Mouse (Mus musculus) spleen, postnatal 36 days (tissue): ENCODE measurements around the gene Mlip.

ENCODE experiments used
- DNase-seq, 2 experiments: peaks; one replicate each; pipeline ENCODE4 v3.0.0; 2022; ENCODE audit warnings: low spot score in 2 of 2, mixed read lengths in 1 of 2

Mlip gene

GRCm38 (mm10) chr9:77347704-77348103 is 5.1 kb downstream of the Mlip start:
- DNase-seq = no peak

- DNase-seq = no peak
Observed at GRCm38 (mm10) chr9:77344318-77344717, 8.5 kb downstream of the Mlip start.

GRCm38 (mm10) chr9:77340159-77340862 is 12.5 kb downstream of the Mlip start:
- DNase-seq = no peak

- DNase-seq = no peak
Observed at GRCm38 (mm10) chr9:77339571-77340148, 13.1 kb downstream of the Mlip start.

GRCm38 (mm10) chr9:77335370-77335769 is 17.4 kb downstream of the Mlip start:
- no peak for DNase-seq

GRCm38 (mm10) chr9:77318346-77318745 is 34.4 kb downstream of the Mlip start:
- DNase-seq = no peak

GRCm38 (mm10) chr9:77310548-77310947 is 42.2 kb downstream of the Mlip start:
- DNase-seq = no peak

GRCm38 (mm10) chr9:77305417-77305816 is 47.4 kb downstream of the Mlip start:
- DNase-seq = no peak

- no peak for DNase-seq
Observed at GRCm38 (mm10) chr9:77302340-77302739, 50.4 kb downstream of the Mlip start.

- DNase-seq = no peak
Observed at GRCm38 (mm10) chr9:77287958-77288357, 64.8 kb downstream of the Mlip start.

- no peak for DNase-seq
Observed at GRCm38 (mm10) chr9:77279371-77279770, 73.4 kb downstream of the Mlip start.

- no peak for DNase-seq
Observed at GRCm38 (mm10) chr9:77278055-77278454, 74.7 kb downstream of the Mlip start.

- DNase-seq = no peak
Observed at GRCm38 (mm10) chr9:77277270-77277669, 75.5 kb downstream of the Mlip start.

GRCm38 (mm10) chr9:77276451-77277154 is 76.2 kb downstream of the Mlip start:
- no peak for DNase-seq

- DNase-seq = no peak
Observed at GRCm38 (mm10) chr9:77272727-77273126, 80.0 kb downstream of the Mlip start.

- no peak for DNase-seq
Observed at GRCm38 (mm10) chr9:77265268-77266017, 87.3 kb downstream of the Mlip start.

- DNase-seq = no peak
Observed at GRCm38 (mm10) chr9:77259052-77259451, 93.7 kb downstream of the Mlip start.

- DNase-seq = no peak
Observed at GRCm38 (mm10) chr9:77258265-77258664, 94.5 kb downstream of the Mlip start.

GRCm38 (mm10) chr9:77254514-77254913 is 98.3 kb downstream of the Mlip start:
- DNase-seq = no peak

- DNase-seq = no peak
Observed at GRCm38 (mm10) chr9:77252761-77253160, 100.0 kb downstream of the Mlip start.

- DNase-seq = no peak
Observed at GRCm38 (mm10) chr9:77252134-77252533, 100.6 kb downstream of the Mlip start.

GRCm38 (mm10) chr9:77251511-77252112 is 101.2 kb downstream of the Mlip start:
- no peak for DNase-seq
